Mouse (Mus musculus) heart, postnatal 0 days (tissue): ENCODE results near the gene Mpst. TPM values are rescaled to one million over a fixed set of nuclear protein-coding genes. Genes with fewer than 3 reads are reported as not detected.

ENCODE experiments used
- ATAC-seq: fragments of 200-750 bp; cut with Nextera tagmentation; 2 replicates; pipeline ENCODE4 v1.8.0; 2017; ENCODE audit warnings: low read depth, moderate number of reproducible peaks, moderate library complexity; ENCODE audit not compliant: insufficient read depth
- DNase-seq: peaks from one replicate; pipeline ENCODE4 v3.0.0-alpha.2; 2016; ENCODE audit warnings: low spot score
- H3K27ac ChIP-seq: fragments of 300-500 bp; sonication (generic); 2 replicates; pipeline ENCODE4 v1.5.1; 2014; ENCODE audit warnings: low read depth, mild to moderate bottlenecking
- H3K27me3 ChIP-seq: fragments of 300-500 bp; sonication (generic); 2 replicates; pipeline ENCODE4 v1.6.1; 2014; ENCODE audit warnings: low read length, mixed read lengths; ENCODE audit not compliant: control insufficient read depth, insufficient read depth
- H3K36me3 ChIP-seq: fragments of 300-500 bp; sonication (generic); replicated peaks from 2 replicates; pipeline ENCODE4 v1.6.1; 2014; ENCODE audit warnings: low read length, mixed read lengths; ENCODE audit not compliant: control insufficient read depth, insufficient read depth
- H3K4me1 ChIP-seq: fragments of 300-500 bp; sonication (generic); 2 replicates; pipeline ENCODE4 v1.6.1; 2014; ENCODE audit warnings: antibody characterized with exemption; ENCODE audit not compliant: control insufficient read depth, insufficient read depth
- H3K4me2 ChIP-seq: fragments of 300-500 bp; sonication (generic); 2 replicates; pipeline ENCODE4 v1.6.1; 2014; ENCODE audit warnings: low read depth, mild to moderate bottlenecking, low read length, moderate library complexity
- H3K4me3 ChIP-seq: fragments of 300-500 bp; sonication (generic); 2 replicates; pipeline ENCODE4 v1.5.1; 2014; ENCODE audit warnings: low read depth, low read length
- H3K9ac ChIP-seq: fragments of 300-500 bp; sonication (generic); replicated peaks from 2 replicates; pipeline ENCODE4 v1.6.1; 2014; ENCODE audit warnings: low read depth, low read length, mixed read lengths
- H3K9me3 ChIP-seq: fragments of 300-500 bp; sonication (generic); replicated peaks from 2 replicates; pipeline ENCODE4 v1.6.1; 2016; ENCODE audit warnings: low read length; ENCODE audit not compliant: control insufficient read depth
- CTCF ChIP-seq: IDR thresholded peaks from 2 replicates; pipeline ENCODE4 v1.5.1; 2016; ENCODE audit warnings: antibody characterized with exemption, control low read depth, low read depth
- EP300 ChIP-seq: IDR thresholded peaks from 2 replicates; pipeline ENCODE4 v1.6.1; 2016; ENCODE audit warnings: antibody characterized with exemption, low read depth
- WGBS: fragments of 180-500 bp; shearing (Covaris S2); extraction: QIAGEN DNeasy Blood & Tissue Kit; methylation state at CpG from one replicate; pipeline ENCODE4 v1.1.7; 2014; 5-methylcytosine and 5-hydroxymethylcytosine counted together
- polyA plus RNA-seq: library from polyadenylated mRNA; unstranded; fragments of >200 nt; fragmentation: Nextera tagmentation; extraction: Ambion mirVana; gene quantifications from 2 replicates; pipeline ENCODE4 v1.2.1, GENCODE M21; 2015
- total RNA-seq: library from RNA; depleted of rRNA; stranded (reverse); fragments of >200 nt; gene quantifications from 2 replicates; pipeline ENCODE4 v1.2.3, GENCODE M21; 2014; ENCODE audit warnings: low replicate concordance

The Mpst gene
- total and polyA plus RNA-seq, 2 experiments from 2014 or later: 1.2 to 52.2 TPM

DNA sequence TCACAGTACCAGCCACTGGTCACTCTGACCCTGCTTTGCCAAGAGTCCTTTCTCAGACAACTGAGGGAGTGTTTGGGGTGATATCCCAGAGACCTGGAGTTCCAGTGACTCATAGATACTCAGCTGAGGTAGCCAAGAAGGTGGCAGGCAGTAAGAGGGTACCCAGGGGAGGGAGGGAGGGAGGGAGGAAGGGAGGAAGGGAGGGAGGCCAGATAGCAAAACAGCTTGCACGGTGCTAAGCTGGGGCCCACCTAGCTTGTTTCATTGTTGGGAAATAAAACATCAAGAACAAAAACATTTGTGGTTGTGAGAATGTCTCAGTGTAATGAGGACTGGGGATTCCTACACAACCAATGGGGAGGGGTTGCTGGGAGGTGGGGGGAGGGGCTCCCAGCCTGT, 7.5 kb downstream of the Mpst start:
- 64% methylated on average over 1 of the region's 1 CpGs for WGBS
- H3K27me3 ChIP-seq: peaks cover 22% of the 10 kb centered on the region
- no peak for ATAC-seq

DNA sequence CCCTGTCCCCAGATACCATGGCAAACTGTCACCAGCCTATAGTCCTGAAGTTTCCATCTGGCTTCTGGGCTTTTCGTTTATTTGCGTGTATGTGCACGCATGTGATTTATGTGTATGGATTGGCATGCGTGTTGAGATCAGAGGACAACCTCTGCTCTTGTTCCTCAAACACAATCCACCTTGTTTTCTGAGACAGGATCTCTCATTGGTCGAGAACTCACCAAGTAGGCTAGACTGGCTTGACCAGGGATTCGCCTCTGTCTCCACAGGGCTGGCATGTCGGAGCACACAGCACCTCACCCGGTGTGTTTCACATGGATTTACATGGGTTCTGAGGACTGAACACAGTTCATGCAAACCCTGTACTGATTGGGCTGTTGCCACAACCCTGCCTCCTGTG, 7.9 kb downstream of the Mpst start:
- Histone ChIP-seq H3K36me3 (0 out of 2 replicates have a peak, but pooled peaks cover 5% of the 10 kb centered on the region), H3K4me1 (peaks cover 16% of the 10 kb centered on the region), H3K27ac (no peak overlapping the region), H3K4me2 (no peak overlapping the region), H3K4me3 (no peak overlapping the region), H3K9me3 (no peaks in the 10 kb centered on the region), H3K9ac (no peak overlapping the region), H3K27me3 (peaks cover 18% of the 10 kb centered on the region)
- ATAC-seq (no peak), DNase-seq (no peak)
- 87% methylated on average over 8 of the region's 8 CpGs for WGBS
- no peak for TF ChIP-seq EP300
- TF ChIP-seq CTCF: no peak

More for the DNA sequence above, 7.5 kb downstream of the Mpst start:
- Histone ChIP-seq H3K4me1 (peaks cover 16% of the 10 kb centered on the region), H3K4me2 (no peak overlapping the region), H3K9ac (no peak overlapping the region), H3K36me3 (0 out of 2 replicates have a peak, but pooled peaks cover 5% of the 10 kb centered on the region), H3K4me3 (no peak overlapping the region), H3K9me3 (no peaks in the 10 kb centered on the region), H3K27ac (no peak overlapping the region)
- TF ChIP-seq CTCF (no peak), EP300 (no peak)
- no peak for DNase-seq

DNA sequence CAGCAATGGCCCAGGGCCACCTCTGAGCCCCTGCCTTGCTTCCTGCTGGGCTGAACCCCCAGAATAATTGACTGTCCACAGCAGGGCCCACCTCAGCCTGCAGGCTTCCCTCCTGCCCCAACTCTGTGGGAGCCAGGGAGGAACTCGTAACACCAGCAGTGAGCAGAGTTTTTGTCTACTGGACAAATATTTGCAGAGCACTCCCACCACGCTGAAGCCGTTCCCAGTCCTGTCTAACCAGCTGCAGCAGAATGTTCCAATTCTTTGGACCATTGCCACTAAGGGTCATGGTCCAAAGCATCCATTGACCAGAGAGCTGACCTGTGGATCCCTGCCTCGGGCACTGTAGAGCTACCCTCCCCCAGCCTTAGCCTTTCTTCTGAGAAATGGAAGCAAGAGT, 10.7 kb downstream of the Mpst start:
- Histone ChIP-seq H3K27me3 (peaks cover 5% of the 10 kb centered on the region), H3K4me1 (peaks cover 10% of the 10 kb centered on the region; the same call in 1 of the 2 replicates), H3K36me3 (0 out of 2 replicates have a peak, but pooled peaks cover 5% of the 10 kb centered on the region), H3K9ac (no peak overlapping the region), H3K4me3 (no peak overlapping the region), H3K27ac (no peak overlapping the region), H3K9me3 (no peaks in the 10 kb centered on the region), H3K4me2 (no peak overlapping the region)
- ATAC-seq (no peak), DNase-seq (no peak)
- no peak for TF ChIP-seq EP300
- TF ChIP-seq CTCF: no peak
- WGBS: 37% methylated on average over 4 of the region's 4 CpGs

DNA sequence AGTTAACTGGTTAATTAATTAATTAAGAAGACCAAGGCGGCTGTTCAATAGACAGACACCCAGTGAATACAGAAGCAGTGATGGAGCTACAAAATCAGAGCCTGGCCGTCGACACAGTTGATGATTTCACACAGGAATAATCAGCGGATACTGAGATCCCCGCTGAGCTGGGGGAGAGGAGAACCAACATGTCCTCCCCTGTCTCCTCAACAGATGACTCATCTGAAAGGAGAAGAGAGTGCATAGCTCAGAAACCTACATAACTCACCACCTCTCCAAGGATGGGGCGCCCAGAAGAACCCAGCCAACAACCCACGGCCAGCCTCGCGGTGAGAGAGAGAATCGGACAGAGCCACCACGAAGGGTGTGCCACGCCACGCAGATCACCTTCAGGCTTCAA, 14.2 kb downstream of the Mpst start:
- H3K4me3 ChIP-seq: no peak overlapping the region
- no peak overlapping the region for H3K4me2 ChIP-seq
- no peak for ATAC-seq
- TF ChIP-seq CTCF (no peak), EP300 (no peak)
- no peaks in the 10 kb centered on the region for H3K9me3 ChIP-seq
- H3K27me3 ChIP-seq: peaks cover 9% of the 10 kb centered on the region
- no peak overlapping the region for H3K9ac ChIP-seq
- no peak overlapping the region for H3K27ac ChIP-seq
- WGBS: 73% methylated on average over 13 of the region's 13 CpGs
- H3K4me1 ChIP-seq: no peaks in the 10 kb centered on the region
- H3K36me3 ChIP-seq: no peaks in the 10 kb centered on the region
- DNase-seq: no peak

DNA sequence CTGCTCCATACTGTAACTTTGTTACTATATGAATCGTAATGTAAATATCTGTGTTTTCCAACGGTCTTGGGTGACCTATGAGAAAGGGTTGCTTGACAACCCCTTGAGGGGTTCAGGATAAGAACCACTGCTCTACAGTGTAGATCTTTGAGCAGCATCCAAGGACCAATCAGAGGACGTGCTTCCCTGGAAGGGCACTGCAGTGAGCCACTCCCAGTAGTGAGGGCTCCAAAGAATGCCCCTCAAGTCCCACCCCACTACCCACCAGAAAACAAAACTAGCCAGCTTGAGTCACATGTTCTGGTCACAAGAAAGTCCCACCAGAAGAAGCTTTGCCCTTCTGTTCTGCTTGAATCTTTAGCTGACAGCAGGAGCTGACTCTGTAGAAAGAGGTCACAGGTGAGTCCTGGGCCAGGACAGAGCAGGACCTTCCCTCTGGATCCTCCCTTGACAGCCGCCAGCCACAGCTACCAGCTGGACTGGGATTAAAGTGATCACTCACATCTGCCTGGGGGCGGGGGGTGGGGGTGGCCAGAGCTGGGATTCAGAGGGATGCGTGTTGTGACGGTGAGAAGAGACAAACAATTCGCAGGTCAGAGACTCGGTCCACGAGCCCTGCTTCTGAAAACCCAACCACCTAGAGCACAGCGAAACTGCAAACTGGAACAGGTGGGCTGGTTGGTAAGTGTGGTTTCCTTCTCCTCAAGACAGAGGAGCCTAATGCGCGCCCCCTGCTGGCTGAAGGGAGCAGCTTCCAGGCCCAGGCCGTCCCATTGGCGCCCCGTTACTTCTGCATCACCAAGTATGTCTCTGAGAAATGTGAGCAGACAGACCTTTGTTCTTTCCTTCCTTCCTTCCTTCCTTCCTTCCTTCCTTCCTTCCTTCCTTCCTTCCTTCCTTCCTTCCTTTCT, 16.1 kb downstream of the Mpst start:
- Histone ChIP-seq H3K9me3 (no peaks in the 10 kb centered on the region), H3K36me3 (no peaks in the 10 kb centered on the region), H3K27ac (no peak overlapping the region), H3K4me1 (no peaks in the 10 kb centered on the region), H3K27me3 (peaks cover 9% of the 10 kb centered on the region), H3K9ac (no peak overlapping the region), H3K4me2 (no peak overlapping the region), H3K4me3 (no peak overlapping the region)
- DNase-seq (no peak), ATAC-seq (peak; percentile 69; the same call in 1 of the 2 replicates)
- TF ChIP-seq CTCF (peak; percentile 85), EP300 (no peak)
- WGBS: 20% methylated on average over 16 of the region's 16 CpGs
